Mouse (Mus musculus) bone marrow, adult 2 months (tissue): ENCODE data around the gene Scaf4.

ENCODE experiments used
- CTCF ChIP-seq: fragments of 200-500 bp; IDR thresholded peaks from 2 replicates; pipeline ENCODE4 v1.5.1; 2011; ENCODE audit warnings: low read length, control low read depth; ENCODE audit not compliant: control insufficient read depth, insufficient read depth
- POLR2A ChIP-seq: fragments of 200-500 bp; IDR thresholded peaks from 2 replicates; pipeline ENCODE4 v1.6.1; 2011; ENCODE audit warnings: low read depth, mild to moderate bottlenecking, control low read depth, low read length, borderline replicate concordance; ENCODE audit not compliant: control insufficient read depth

GRCm38 (mm10) chr16:90252521-90252920 lies 31.8 kb downstream of the Scaf4 start:
- TF ChIP-seq POLR2A (no peak), CTCF (no peak)
